Mouse (Mus musculus) small intestine, adult 2 months (tissue): ENCODE measurements around the gene Zfp286.

ENCODE experiments used
- CTCF ChIP-seq: fragments of 200-500 bp; IDR thresholded peaks from 2 replicates; pipeline ENCODE4 v1.5.1; 2012; ENCODE audit warnings: low read depth, mild to moderate bottlenecking, control low read depth, inconsistent platforms, low read length, moderate library complexity, mixed read lengths; ENCODE audit not compliant: insufficient replicate concordance, insufficient read length; ENCODE audit errors: extremely low read depth
- POLR2A ChIP-seq: fragments of 200-500 bp; IDR thresholded peaks from 2 replicates; pipeline ENCODE4 v1.6.1; 2012; ENCODE audit warnings: low read depth, mild to moderate bottlenecking, control low read depth, inconsistent platforms, low read length, moderate library complexity

GRCm38 (mm10) chr11:62744103-62744502 is 45.2 kb downstream of the Zfp286 start:
- TF ChIP-seq CTCF (peak; percentile 87; the same call in 1 of the 2 replicates), POLR2A (no peak)
